Mouse (Mus musculus) intestine, embryonic 15.5 days (tissue): Measurements from ENCODE around the gene Upk1b. TPM values are rescaled to one million over a fixed set of nuclear protein-coding genes. Genes with fewer than 3 reads are reported as not detected.
A peak's percentile ranks its signal among the peaks of the same experiment; 100 is the strongest.

Experiments used
- ATAC-seq: fragments of 200-750 bp; cut with Nextera tagmentation; 2 replicates; pipeline ENCODE4 v1.8.0; 2017; ENCODE audit warnings: moderate TSS enrichment, moderate library complexity
- H3K27ac ChIP-seq: fragments of 300-500 bp; sonication (generic); 2 replicates; pipeline ENCODE4 v1.5.1; 2015; ENCODE audit warnings: mild to moderate bottlenecking, inconsistent platforms
- H3K27me3 ChIP-seq: fragments of 300-500 bp; sonication (generic); replicated peaks from 2 replicates; pipeline ENCODE4 v1.6.1; 2015; ENCODE audit warnings: inconsistent platforms
- H3K36me3 ChIP-seq: fragments of 300-500 bp; sonication (generic); 2 replicates; pipeline ENCODE4 v1.6.1; 2015; ENCODE audit warnings: inconsistent platforms
- H3K4me1 ChIP-seq: fragments of 300-500 bp; sonication (generic); replicated peaks from 2 replicates; pipeline ENCODE4 v1.6.1; 2015; ENCODE audit warnings: inconsistent platforms
- H3K4me2 ChIP-seq: fragments of 300-500 bp; sonication (generic); replicated peaks from 2 replicates; pipeline ENCODE4 v1.6.1; 2015; ENCODE audit warnings: mild to moderate bottlenecking, inconsistent platforms
- H3K4me3 ChIP-seq: fragments of 300-500 bp; sonication (generic); replicated peaks from 2 replicates; pipeline ENCODE4 v1.5.1; 2015; ENCODE audit warnings: inconsistent platforms
- H3K9ac ChIP-seq: fragments of 300-500 bp; sonication (generic); 2 replicates; pipeline ENCODE4 v1.6.1; 2015; ENCODE audit warnings: inconsistent platforms
- H3K9me3 ChIP-seq: fragments of 300-500 bp; sonication (generic); 2 replicates; pipeline ENCODE4 v1.6.1; 2016; ENCODE audit warnings: inconsistent platforms
- WGBS: fragments of 180-500 bp; shearing (Covaris S2); methylation state at CpG from one replicate; pipeline ENCODE4 v1.1.7; 2015; 5-methylcytosine and 5-hydroxymethylcytosine counted together
- polyA plus RNA-seq: library from polyadenylated mRNA; unstranded; fragments of >200 nt; fragmentation: Nextera tagmentation; extraction: Ambion mirVana; gene quantifications from 2 replicates; pipeline ENCODE4 v1.2.1, GENCODE M21; 2015

Upk1b gene
- polyA plus RNA-seq, 1 experiment from 2014 or later: 16.8 TPM

DNA sequence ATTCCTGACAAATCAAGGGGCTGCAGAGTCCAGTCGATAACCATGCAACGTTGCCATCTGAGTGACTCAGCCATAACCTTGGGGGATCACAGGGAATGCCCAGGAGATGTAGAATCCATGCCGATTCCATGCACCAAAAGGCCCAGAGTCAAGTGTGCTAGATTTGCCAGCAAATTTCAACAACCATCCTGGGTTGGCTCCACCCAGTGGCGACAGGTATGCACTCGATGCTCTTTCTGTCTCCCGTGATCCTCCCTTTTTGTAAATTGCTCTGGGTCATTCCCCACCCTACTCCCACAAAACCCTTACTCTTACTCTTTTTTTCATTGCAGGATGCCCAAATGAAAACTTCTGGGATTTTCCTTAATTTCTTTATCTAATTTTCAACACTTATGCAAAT, 23.8 kb downstream of the Upk1b start:
- no peaks in the 10 kb centered on the region for H3K27me3 ChIP-seq
- H3K36me3 ChIP-seq: no peaks in the 10 kb centered on the region
- no peaks in the 10 kb centered on the region for H3K9me3 ChIP-seq
- 60% methylated on average over 6 of the region's 6 CpGs for WGBS
- ATAC-seq: no peak
- no peak overlapping the region for H3K9ac ChIP-seq
- H3K4me3 ChIP-seq: no peak overlapping the region
- H3K27ac ChIP-seq: no peak overlapping the region
- no peak overlapping the region for H3K4me2 ChIP-seq
- 0 out of 2 replicates have a peak, but pooled peaks cover 13% of the 10 kb centered on the region for H3K4me1 ChIP-seq

DNA sequence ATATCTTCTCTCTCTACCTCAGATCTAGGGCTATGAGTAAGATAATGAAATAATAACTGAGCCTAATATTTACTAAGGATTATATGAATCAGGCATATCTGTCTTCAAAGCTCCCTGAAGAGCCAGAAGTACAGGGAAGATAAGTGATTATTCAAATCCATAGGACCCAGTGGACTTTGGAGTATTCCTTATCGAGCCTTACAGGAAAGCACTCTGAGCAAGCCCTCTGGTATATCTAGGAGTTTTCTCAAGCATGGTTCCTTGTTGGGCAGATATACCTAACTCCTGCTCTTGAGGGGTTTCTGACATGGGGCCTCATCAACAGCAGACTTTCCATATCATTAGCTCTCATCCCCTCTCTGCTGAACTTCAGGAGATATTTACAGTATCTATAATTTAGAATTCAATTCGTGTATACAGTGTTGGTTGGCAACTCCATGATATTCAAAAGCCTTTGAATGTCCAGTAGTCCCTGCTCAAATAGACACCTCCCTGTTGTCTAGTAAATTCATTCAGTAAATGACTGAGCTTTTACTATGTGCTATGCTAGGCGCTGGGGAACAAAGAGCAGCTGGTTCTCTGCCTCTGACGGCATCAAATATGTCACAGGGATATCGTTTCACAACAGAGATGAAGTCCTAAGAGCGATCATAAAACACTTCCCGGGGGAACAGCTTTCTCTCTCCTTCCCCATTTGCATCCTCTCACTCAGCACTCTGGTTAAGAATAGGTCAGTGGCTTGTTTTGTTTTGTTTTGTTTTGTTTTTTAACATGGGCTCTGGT, 25.0 kb downstream of the Upk1b start:
- no peak overlapping the region for H3K4me2 ChIP-seq
- WGBS: 49% methylated on average over 7 of the region's 7 CpGs
- H3K4me3 ChIP-seq: no peak overlapping the region
- 0 out of 2 replicates have a peak, but pooled peaks cover 13% of the 10 kb centered on the region for H3K4me1 ChIP-seq
- H3K9me3 ChIP-seq: no peaks in the 10 kb centered on the region
- no peak overlapping the region for H3K9ac ChIP-seq
- no peaks in the 10 kb centered on the region for H3K36me3 ChIP-seq
- no peak overlapping the region for H3K27ac ChIP-seq
- no peaks in the 10 kb centered on the region for H3K27me3 ChIP-seq
- ATAC-seq: peak; percentile 86

DNA sequence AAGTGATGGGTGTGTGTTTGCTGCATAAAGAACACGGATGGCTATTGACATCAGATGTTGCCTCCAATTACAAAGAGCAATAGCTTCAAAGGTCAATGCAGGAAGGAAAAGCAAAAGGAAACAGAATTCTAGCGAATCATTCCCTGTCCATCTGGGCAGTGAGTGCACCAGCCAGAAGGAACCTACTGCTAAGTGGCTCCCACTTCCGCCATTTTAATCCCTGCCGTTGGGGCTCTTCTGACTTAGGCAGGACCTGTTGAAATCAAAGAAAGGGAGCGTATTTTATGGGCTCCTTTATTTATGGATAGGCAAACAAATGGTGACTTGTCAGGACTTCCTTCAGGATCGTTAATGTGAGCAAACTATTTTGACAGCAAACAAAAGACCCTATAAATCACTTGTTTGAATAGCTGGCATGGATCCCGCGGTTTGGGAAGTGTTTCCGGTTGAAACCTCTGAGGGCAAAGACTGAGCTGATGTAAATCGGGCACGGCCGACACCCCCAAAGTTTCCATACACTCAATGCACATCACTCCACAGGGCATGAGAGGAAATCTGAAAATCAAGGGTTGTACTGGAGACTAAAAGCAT, 27.1 kb downstream of the Upk1b start:
- Histone ChIP-seq H3K4me2 (peak overlapping the region; percentile 5; the same call in 1 of the 2 replicates), H3K9me3 (no peaks in the 10 kb centered on the region), H3K9ac (no peak overlapping the region), H3K4me1 (0 out of 2 replicates have a peak, but pooled peaks cover 13% of the 10 kb centered on the region), H3K4me3 (no peak overlapping the region), H3K36me3 (peaks cover 3% of the 10 kb centered on the region; the same call in 1 of the 2 replicates), H3K27ac (no peak overlapping the region), H3K27me3 (no peaks in the 10 kb centered on the region)
- ATAC-seq: peak; percentile 50
- 34% methylated on average over 12 of the region's 12 CpGs for WGBS

DNA sequence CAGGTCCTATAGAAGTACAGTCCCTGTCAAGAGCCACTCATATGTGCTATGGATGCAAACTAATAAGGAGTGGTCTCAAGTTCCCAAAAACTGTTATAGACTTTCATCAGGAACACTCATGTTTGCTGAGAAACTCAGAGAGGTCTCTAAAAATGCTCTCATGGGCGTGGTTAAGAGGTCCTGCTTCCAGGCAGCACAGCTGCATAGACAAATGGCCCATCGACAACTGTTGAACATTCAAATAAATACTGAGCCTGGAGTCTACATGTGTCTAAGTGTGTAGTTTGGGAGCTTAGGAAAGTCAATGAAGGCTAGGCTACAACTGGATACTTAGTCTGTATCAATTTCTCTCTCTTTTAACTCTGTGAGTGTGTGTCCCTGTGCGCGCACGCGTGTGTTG, 29.0 kb downstream of the Upk1b start:
- WGBS: 93% methylated on average over 6 of the region's 6 CpGs
- no peak for ATAC-seq

DNA sequence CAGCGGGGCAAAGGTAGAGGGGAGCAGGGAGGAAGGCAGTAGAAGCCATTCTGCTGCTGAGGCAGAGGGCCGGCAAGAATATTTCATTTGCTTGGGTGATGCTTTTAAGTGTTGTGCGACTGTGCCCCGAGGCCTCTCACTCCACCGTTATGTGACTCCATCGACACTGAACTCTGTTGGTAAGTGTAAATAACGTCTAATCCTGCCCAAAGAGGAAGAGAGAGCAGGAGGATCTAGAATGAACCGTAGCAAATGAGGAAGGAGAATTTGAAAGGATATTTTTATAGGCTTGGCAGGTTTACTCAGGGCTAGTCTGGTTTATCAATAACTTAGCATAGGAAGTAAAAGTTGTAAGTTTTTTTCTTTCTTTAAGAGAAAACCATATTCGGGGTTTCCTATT, 30.6 kb downstream of the Upk1b start:
- Histone ChIP-seq H3K36me3 (peaks cover 5% of the 10 kb centered on the region; the same call in 1 of the 2 replicates), H3K27ac (no peak overlapping the region), H3K4me3 (no peak overlapping the region), H3K9me3 (no peaks in the 10 kb centered on the region), H3K4me2 (no peak overlapping the region), H3K9ac (no peak overlapping the region), H3K27me3 (no peaks in the 10 kb centered on the region), H3K4me1 (0 out of 2 replicates have a peak, but pooled peaks cover 11% of the 10 kb centered on the region)
- ATAC-seq: no peak
- 60% methylated on average over 9 of the region's 9 CpGs for WGBS

More for the DNA sequence above, 29.0 kb downstream of the Upk1b start:
- no peak overlapping the region for H3K4me3 ChIP-seq
- no peaks in the 10 kb centered on the region for H3K9me3 ChIP-seq
- no peak overlapping the region for H3K9ac ChIP-seq
- no peak overlapping the region for H3K27ac ChIP-seq
- 0 out of 2 replicates have a peak, but pooled peaks cover 13% of the 10 kb centered on the region for H3K4me1 ChIP-seq
- no peaks in the 10 kb centered on the region for H3K27me3 ChIP-seq
- no peak overlapping the region for H3K4me2 ChIP-seq
- H3K36me3 ChIP-seq: peaks cover 5% of the 10 kb centered on the region; the same call in 1 of the 2 replicates

DNA sequence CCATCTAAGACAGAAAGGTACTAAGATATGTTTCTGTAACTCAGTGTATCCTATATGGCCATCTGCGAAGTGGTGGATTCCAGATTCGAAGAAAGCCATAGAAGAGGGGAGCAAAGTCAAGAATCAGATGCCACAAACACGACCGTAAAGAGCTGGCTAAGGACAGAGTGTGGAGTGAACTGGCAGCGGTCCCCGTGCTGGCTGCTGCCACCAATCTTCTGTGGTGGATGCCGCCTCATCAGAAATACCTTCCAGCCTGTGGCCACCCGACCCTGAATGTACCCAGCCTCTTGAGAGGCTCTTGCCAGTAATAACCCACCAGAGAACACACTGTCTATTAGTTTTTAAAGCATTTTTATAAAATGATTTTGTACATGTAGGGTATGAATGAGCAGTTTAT, 31.7 kb downstream of the Upk1b start:
- H3K27me3 ChIP-seq: no peaks in the 10 kb centered on the region
- H3K4me2 ChIP-seq: no peak overlapping the region
- peaks cover 5% of the 10 kb centered on the region; the same call in 1 of the 2 replicates for H3K36me3 ChIP-seq
- H3K27ac ChIP-seq: no peak overlapping the region
- no peaks in the 10 kb centered on the region for H3K9me3 ChIP-seq
- ATAC-seq: no peak
- H3K4me1 ChIP-seq: 0 out of 2 replicates have a peak, but pooled peaks cover 7% of the 10 kb centered on the region
- H3K9ac ChIP-seq: no peak overlapping the region
- no peak overlapping the region for H3K4me3 ChIP-seq
- WGBS: 96% methylated on average over 8 of the region's 8 CpGs

DNA sequence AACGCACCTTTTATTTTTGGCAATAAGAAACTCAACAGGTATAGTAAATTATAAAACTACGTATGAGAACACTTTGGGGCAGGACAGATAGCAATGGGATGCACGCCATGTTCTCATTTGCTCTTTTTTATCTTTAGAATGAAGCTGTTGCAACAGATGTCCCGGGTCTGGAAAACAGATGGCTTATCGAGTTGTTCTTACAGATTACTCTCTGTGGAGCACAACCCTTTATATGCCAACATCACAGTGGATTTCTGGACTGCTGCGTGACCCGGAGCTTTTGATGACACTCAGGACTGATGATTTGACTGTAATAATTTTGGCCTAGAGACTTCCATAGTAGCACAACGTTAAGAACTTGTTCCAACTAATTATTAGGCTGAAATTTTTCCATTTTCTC, 32.4 kb downstream of the Upk1b start:
- Histone ChIP-seq H3K9me3 (no peaks in the 10 kb centered on the region), H3K4me1 (0 out of 2 replicates have a peak, but pooled peaks cover 7% of the 10 kb centered on the region), H3K36me3 (peaks cover 5% of the 10 kb centered on the region; the same call in 1 of the 2 replicates), H3K4me3 (no peak overlapping the region), H3K9ac (no peak overlapping the region), H3K4me2 (no peak overlapping the region), H3K27ac (no peak overlapping the region), H3K27me3 (no peaks in the 10 kb centered on the region)
- 86% methylated on average over 8 of the region's 8 CpGs for WGBS
- no peak for ATAC-seq

DNA sequence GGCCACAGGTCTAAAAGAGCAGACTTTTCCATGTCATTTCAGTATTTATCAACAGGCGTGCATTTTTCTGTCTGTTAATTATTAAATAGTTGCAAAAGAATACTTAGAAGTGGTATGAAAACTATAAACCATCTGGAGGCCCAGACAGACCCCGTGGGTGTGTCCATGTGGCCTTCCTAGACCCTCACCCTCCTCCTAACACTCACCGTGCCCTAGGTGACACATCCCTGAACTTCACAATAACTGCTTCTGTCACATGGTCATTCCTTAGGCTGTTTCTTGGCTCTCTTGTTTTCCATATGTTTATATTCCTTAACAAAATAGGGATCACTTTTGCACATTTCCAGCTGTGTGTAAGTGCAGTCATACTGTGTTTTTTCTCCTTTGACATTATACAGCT, 33.5 kb downstream of the Upk1b start:
- 55% methylated on average over 3 of the region's 3 CpGs for WGBS
- Histone ChIP-seq H3K9ac (no peak overlapping the region), H3K9me3 (no peaks in the 10 kb centered on the region), H3K27ac (no peak overlapping the region), H3K36me3 (peaks cover 5% of the 10 kb centered on the region; the same call in 1 of the 2 replicates), H3K4me3 (no peak overlapping the region), H3K4me2 (no peak overlapping the region), H3K27me3 (no peaks in the 10 kb centered on the region), H3K4me1 (no peaks in the 10 kb centered on the region)
- ATAC-seq: no peak

DNA sequence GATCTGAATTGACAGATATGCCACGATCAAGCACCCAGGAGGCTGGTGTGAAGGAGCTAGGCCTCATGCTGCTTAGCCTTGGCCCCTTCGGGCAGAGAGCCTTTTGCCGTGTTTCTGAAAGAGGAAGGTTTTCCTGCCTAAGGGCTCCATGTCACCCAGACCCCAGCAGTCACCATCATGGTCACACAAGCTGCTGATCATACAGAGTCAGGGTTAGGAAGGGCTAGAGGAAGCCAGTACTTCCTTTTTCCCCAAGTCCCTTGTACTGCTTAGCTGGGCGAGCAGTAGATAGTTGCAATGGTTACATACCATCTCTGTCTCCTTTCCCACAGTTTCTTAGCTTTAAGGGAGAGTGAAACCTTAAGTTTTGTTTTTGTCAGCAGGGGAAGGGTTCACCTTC, 36.6 kb downstream of the Upk1b start:
- 84% methylated on average over 4 of the region's 4 CpGs for WGBS
- no peak overlapping the region for H3K4me2 ChIP-seq
- H3K4me1 ChIP-seq: no peaks in the 10 kb centered on the region
- no peak overlapping the region for H3K9ac ChIP-seq
- no peak overlapping the region for H3K4me3 ChIP-seq
- H3K36me3 ChIP-seq: peaks cover 9% of the 10 kb centered on the region; the same call in 1 of the 2 replicates
- H3K27me3 ChIP-seq: no peaks in the 10 kb centered on the region
- H3K27ac ChIP-seq: no peak overlapping the region
- ATAC-seq: no peak
- H3K9me3 ChIP-seq: no peaks in the 10 kb centered on the region

DNA sequence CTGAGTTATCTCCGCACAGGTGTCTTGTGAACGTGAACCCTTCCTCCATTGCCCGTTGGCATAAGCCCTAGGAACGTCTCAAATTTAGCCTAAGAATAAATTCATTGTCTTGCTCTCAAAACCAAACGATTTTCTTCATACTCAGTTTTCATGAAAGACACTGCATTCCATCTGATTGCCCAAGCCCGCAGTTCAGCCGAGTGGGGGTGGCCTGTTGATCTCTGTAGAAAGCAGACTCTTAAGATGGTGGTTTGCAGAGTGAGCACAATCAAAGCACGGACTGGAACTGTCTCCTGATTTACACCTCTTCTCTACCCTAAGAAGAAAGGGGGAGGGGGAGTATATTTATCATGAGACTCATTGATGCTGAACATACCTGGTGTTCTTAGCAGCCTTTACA, 37.7 kb downstream of the Upk1b start:
- Histone ChIP-seq H3K27me3 (no peaks in the 10 kb centered on the region), H3K27ac (no peak overlapping the region), H3K4me1 (no peaks in the 10 kb centered on the region), H3K9me3 (no peaks in the 10 kb centered on the region), H3K4me3 (no peak overlapping the region), H3K9ac (no peak overlapping the region), H3K4me2 (no peak overlapping the region), H3K36me3 (peaks cover 3% of the 10 kb centered on the region; the same call in 1 of the 2 replicates)
- WGBS: 91% methylated on average over 8 of the region's 8 CpGs
- ATAC-seq: no peak

DNA sequence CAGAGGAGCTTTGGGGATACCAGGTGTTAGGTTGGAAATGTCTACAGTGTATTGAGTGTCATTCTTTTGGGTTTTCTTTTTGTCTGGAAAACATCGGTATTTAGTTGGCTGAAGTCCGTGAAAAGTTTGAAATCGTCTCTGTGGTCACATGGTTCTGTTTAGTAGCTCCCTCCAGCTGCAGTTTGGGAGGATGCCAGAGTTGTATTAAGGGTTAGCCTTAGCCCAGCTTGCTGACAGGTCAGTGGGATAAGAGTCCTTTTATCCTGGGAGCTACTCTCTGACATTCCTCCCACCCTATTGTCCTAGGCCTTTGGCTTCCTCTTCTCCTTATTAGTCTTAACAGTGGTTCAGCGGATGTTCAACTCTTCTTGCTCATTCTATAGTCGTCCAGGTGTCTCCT, 38.2 kb downstream of the Upk1b start:
- no peak overlapping the region for H3K4me3 ChIP-seq
- H3K4me2 ChIP-seq: no peak overlapping the region
- WGBS: 84% methylated on average over 5 of the region's 5 CpGs
- no peaks in the 10 kb centered on the region for H3K27me3 ChIP-seq
- H3K9me3 ChIP-seq: no peaks in the 10 kb centered on the region
- no peaks in the 10 kb centered on the region for H3K4me1 ChIP-seq
- H3K36me3 ChIP-seq: peaks cover 3% of the 10 kb centered on the region; the same call in 1 of the 2 replicates
- no peak overlapping the region for H3K27ac ChIP-seq
- H3K9ac ChIP-seq: no peak overlapping the region
- ATAC-seq: no peak

DNA sequence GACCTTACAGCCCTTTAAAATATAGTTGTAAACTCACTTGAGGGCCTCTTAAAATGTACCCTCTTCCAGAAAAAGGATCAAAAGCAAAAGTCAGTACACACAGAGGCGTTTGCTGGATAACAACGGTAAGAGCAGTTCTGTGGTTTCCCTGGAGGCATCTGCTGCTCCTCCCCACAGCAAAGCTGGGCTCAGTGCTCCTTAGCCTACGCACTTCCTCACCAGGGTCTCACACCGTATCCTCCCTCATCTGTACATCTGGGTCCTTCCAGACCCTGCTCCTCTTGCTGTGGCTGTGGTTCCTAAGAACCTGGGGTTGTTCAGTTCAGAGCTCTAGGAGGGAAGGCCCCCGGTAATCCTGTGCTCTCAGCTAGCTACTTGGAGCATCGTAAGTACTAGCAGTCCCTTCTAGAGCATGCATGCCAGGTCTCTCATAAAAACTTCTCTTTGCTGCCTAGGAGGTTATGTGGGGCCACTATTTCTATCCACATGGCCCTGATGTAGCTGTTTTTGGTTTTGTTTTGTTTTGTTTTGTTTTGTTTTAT, 39.2 kb downstream of the Upk1b start:
- ATAC-seq: no peak
- H3K36me3 ChIP-seq: peaks cover 3% of the 10 kb centered on the region; the same call in 1 of the 2 replicates
- H3K4me1 ChIP-seq: no peaks in the 10 kb centered on the region
- H3K9ac ChIP-seq: no peak overlapping the region
- no peaks in the 10 kb centered on the region for H3K27me3 ChIP-seq
- H3K4me2 ChIP-seq: no peak overlapping the region
- no peaks in the 10 kb centered on the region for H3K9me3 ChIP-seq
- H3K4me3 ChIP-seq: no peak overlapping the region
- WGBS: 85% methylated on average over 6 of the region's 6 CpGs
- H3K27ac ChIP-seq: no peak overlapping the region
